Mouse (Mus musculus) liver, embryonic 14.5 days (tissue): ENCODE measurements at regions not wholly inside any gene's neighbourhood (a gene's known extent, or its start where the extent isn't known, plus 50 kb on each side); places are given as distances from the start of the nearest gene placed in this dataset.

Experiments
- CTCF ChIP-seq: IDR thresholded peaks from 2 replicates; pipeline ENCODE4 v1.5.1; 2016; ENCODE audit warnings: antibody characterized with exemption, low read depth, control low read depth
- EP300 ChIP-seq: IDR thresholded peaks from 2 replicates; pipeline ENCODE4 v1.6.1; 2016; ENCODE audit warnings: antibody characterized with exemption, low read depth

- TF ChIP-seq EP300 (no peak), CTCF (no peak)
Observed at GRCm38 (mm10) chr9:33101206-33101605, 465.2 kb downstream of the Ets1 start.
